ENCODE assay signal across 8 mouse cellular contexts in the genomic region with DNA sequence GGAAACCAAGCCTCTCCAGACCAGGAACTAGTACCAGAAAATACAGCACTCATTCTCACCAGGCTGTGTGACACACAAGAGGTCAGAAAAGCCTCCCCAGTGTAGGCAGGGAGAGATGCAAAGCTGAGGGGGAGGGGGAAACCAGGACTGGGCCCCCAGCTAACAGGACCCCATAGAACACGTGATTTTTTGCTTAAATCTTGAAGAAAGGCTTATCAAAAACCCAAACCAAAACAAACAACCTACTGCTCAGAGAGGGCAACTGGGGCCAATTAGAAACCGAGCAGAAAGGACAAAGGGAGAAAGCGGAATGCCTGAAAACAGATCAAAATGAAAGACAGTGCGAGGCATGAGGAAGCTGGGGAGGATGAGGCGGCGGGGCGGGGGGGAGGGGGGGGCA. TPM values are rescaled to one million over a fixed set of nuclear protein-coding genes. Genes with fewer than 3 reads are reported as not detected.
A peak's percentile ranks its signal among the peaks of the same experiment; 100 is the strongest.
DNase-seq lines count a peak whose midpoint lies in the region; ATAC-seq and TF ChIP-seq lines count a peak whose summit lies in the region.

No protein-coding gene starts in this region.

- H3K4me3 ChIP-seq in lung, embryonic 14.5 days (ENCODE audit: low read depth, low read length) = peak overlapping the region; percentile 64
- H3K4me3 ChIP-seq in embryonic facial prominence, embryonic 12.5 days = peak overlapping the region; percentile 68
- H3K4me3 ChIP-seq in intestine, embryonic 16.5 days (ENCODE audit: low read length) = peak overlapping the region; percentile 70
- peak overlapping the region; percentile 57 for H3K4me3 ChIP-seq in neural tube, embryonic 15.5 days (replicated peaks)

- H3K27ac ChIP-seq in lung, embryonic 14.5 days (ENCODE audit: low read depth) = peak overlapping the region; percentile 82
- H3K27ac ChIP-seq in embryonic facial prominence, embryonic 12.5 days = peak overlapping the region; percentile 86
- peak overlapping the region; percentile 81 for H3K27ac ChIP-seq in intestine, embryonic 16.5 days (ENCODE audit: low read length)
- H3K27ac ChIP-seq in neural tube, embryonic 15.5 days (replicated peaks) = peak overlapping the region; percentile 84

- H3K36me3 ChIP-seq in lung, embryonic 14.5 days (ENCODE audit: insufficient read depth) = peaks cover 68% of the 10 kb centered on the region
- peaks cover 70% of the 10 kb centered on the region for H3K36me3 ChIP-seq in embryonic facial prominence, embryonic 12.5 days
- peaks cover 37% of the 10 kb centered on the region for H3K36me3 ChIP-seq in intestine, embryonic 16.5 days (ENCODE audit: control insufficient read depth, insufficient read depth, low read length)
- peaks cover 57% of the 10 kb centered on the region for H3K36me3 ChIP-seq in neural tube, embryonic 15.5 days

- no peaks in the 10 kb centered on the region for H3K27me3 ChIP-seq in lung, embryonic 14.5 days (ENCODE audit: insufficient read depth, low read length)
- no peaks in the 10 kb centered on the region for H3K27me3 ChIP-seq in embryonic facial prominence, embryonic 12.5 days
- H3K27me3 ChIP-seq in intestine, embryonic 16.5 days (replicated peaks; ENCODE audit: control insufficient read depth, insufficient read depth, low read length) = no peaks in the 10 kb centered on the region
- no peaks in the 10 kb centered on the region for H3K27me3 ChIP-seq in neural tube, embryonic 15.5 days (replicated peaks)

- DNase-seq in lung, embryonic 14.5 days = peak; percentile 26
- DNase-seq in lung, postnatal 10 days = no peak
- no peak for DNase-seq in cerebellum, adult 18-20 months
- no peak for DNase-seq in spleen, adult 18-20 months
- no peak for DNase-seq in natural killer cell, adult 2 months (ENCODE audit: low spot score in 2 of 2)

- H3K9me3 ChIP-seq in lung, embryonic 14.5 days (ENCODE audit: low read depth, low read length) = no peaks in the 10 kb centered on the region
- no peaks in the 10 kb centered on the region for H3K9me3 ChIP-seq in embryonic facial prominence, embryonic 12.5 days
- H3K9me3 ChIP-seq in intestine, embryonic 16.5 days (ENCODE audit: control insufficient read depth, low read length) = no peaks in the 10 kb centered on the region
- no peaks in the 10 kb centered on the region for H3K9me3 ChIP-seq in neural tube, embryonic 15.5 days (replicated peaks)

- no peak for ATAC-seq in lung, embryonic 14.5 days (ENCODE audit: insufficient read depth)
- ATAC-seq in embryonic facial prominence, embryonic 12.5 days (ENCODE audit: insufficient number of reproducible peaks, insufficient read depth, low FRiP score, low TSS enrichment) = no peak
- ATAC-seq in intestine, embryonic 16.5 days = no peak
- no peak; the same call in 1 of the 2 replicates for ATAC-seq in neural tube, embryonic 15.5 days (ENCODE audit: low FRiP score)

- WGBS in lung, embryonic 14.5 days = 0% methylated on average over 7 of the region's 7 CpGs
- 0% methylated on average over 7 of the region's 7 CpGs for WGBS in embryonic facial prominence, embryonic 12.5 days
- under 1% methylated on average over 7 of the region's 7 CpGs for WGBS in intestine, embryonic 16.5 days
- 0% methylated on average over 7 of the region's 7 CpGs for WGBS in neural tube, embryonic 15.5 days

- 0 out of 2 replicates have a peak, but pooled peaks cover 9% of the 10 kb centered on the region for H3K4me1 ChIP-seq in lung, embryonic 14.5 days (ENCODE audit: insufficient read depth)
- H3K4me1 ChIP-seq in embryonic facial prominence, embryonic 12.5 days = peaks cover 35% of the 10 kb centered on the region
- peaks cover 31% of the 10 kb centered on the region for H3K4me1 ChIP-seq in intestine, embryonic 16.5 days (ENCODE audit: control insufficient read depth, insufficient read depth, low read length)
- peaks cover 54% of the 10 kb centered on the region for H3K4me1 ChIP-seq in neural tube, embryonic 15.5 days

- H3K4me2 ChIP-seq in lung, embryonic 14.5 days = peak overlapping the region; percentile 89
- H3K4me2 ChIP-seq in embryonic facial prominence, embryonic 12.5 days (replicated peaks) = peak overlapping the region; percentile 80
- H3K4me2 ChIP-seq in intestine, embryonic 16.5 days (ENCODE audit: low read depth, low read length) = peak overlapping the region; percentile 87
- H3K4me2 ChIP-seq in neural tube, embryonic 15.5 days = peak overlapping the region; percentile 65

- TF ChIP-seq CTCF in lung, embryonic 14.5 days (IDR thresholded peaks at IDR 0.05; ENCODE audit: low read depth) = no peak

- H3K9ac ChIP-seq in lung, embryonic 14.5 days = peak overlapping the region; percentile 76
- H3K9ac ChIP-seq in embryonic facial prominence, embryonic 12.5 days = peak overlapping the region; percentile 82
- peak overlapping the region; percentile 85 for H3K9ac ChIP-seq in intestine, embryonic 16.5 days (ENCODE audit: low read depth, low read length)
- peak overlapping the region; percentile 62 for H3K9ac ChIP-seq in neural tube, embryonic 15.5 days (replicated peaks)

RNA-seq across cellular contexts. Expression of a gene that starts 11.6 kb away (rescaled TPM):
- polyA plus RNA-seq in lung, embryonic 14.5 days (2014; fragmentation: Nextera tagmentation; extraction: Ambion mirVana) = 5.2 and 5.4 TPM in 2 replicates
- polyA plus RNA-seq in embryonic facial prominence, embryonic 12.5 days (2016; fragmentation: Nextera tagmentation; extraction: Ambion mirVana) = 10.8 and 11.9 TPM in 2 replicates
- 1.5 and 1.7 TPM in 2 replicates for polyA plus RNA-seq in intestine, embryonic 16.5 days (2015; fragmentation: Nextera tagmentation; extraction: Ambion mirVana)
- 13.2 and 14.0 TPM in 2 replicates for polyA plus RNA-seq in neural tube, embryonic 15.5 days (2015; fragmentation: Nextera tagmentation; extraction: Ambion mirVana)

RNA-seq across cellular contexts. Expression of a gene that starts 12.0 kb away (rescaled TPM):
- not detected in 2 replicates for polyA plus RNA-seq in lung, embryonic 14.5 days (2014; fragmentation: Nextera tagmentation; extraction: Ambion mirVana)
- polyA plus RNA-seq in embryonic facial prominence, embryonic 12.5 days (2016; fragmentation: Nextera tagmentation; extraction: Ambion mirVana) = 1.1 TPM in 1 of 2 replicates, not detected in the other
- polyA plus RNA-seq in intestine, embryonic 16.5 days (2015; fragmentation: Nextera tagmentation; extraction: Ambion mirVana) = not detected in 2 replicates
- polyA plus RNA-seq in neural tube, embryonic 15.5 days (2015; fragmentation: Nextera tagmentation; extraction: Ambion mirVana) = not detected in 2 replicates

RNA-seq across cellular contexts. Expression of a gene that starts 31.6 kb away (rescaled TPM):
- not detected in 2 replicates for polyA plus RNA-seq in lung, embryonic 14.5 days (2014; fragmentation: Nextera tagmentation; extraction: Ambion mirVana)
- polyA plus RNA-seq in embryonic facial prominence, embryonic 12.5 days (2016; fragmentation: Nextera tagmentation; extraction: Ambion mirVana) = 0.05 and 0.10 TPM in 2 replicates
- polyA plus RNA-seq in intestine, embryonic 16.5 days (2015; fragmentation: Nextera tagmentation; extraction: Ambion mirVana) = not detected in 2 replicates
- 0.04 and 27.8 TPM in 2 replicates for polyA plus RNA-seq in neural tube, embryonic 15.5 days (2015; fragmentation: Nextera tagmentation; extraction: Ambion mirVana)

RNA-seq across cellular contexts. Expression of a gene that starts 33.2 kb away (rescaled TPM):
- 77.4 and 83.2 TPM in 2 replicates for polyA plus RNA-seq in lung, embryonic 14.5 days (2014; fragmentation: Nextera tagmentation; extraction: Ambion mirVana)
- 94.4 and 106 TPM in 2 replicates for polyA plus RNA-seq in embryonic facial prominence, embryonic 12.5 days (2016; fragmentation: Nextera tagmentation; extraction: Ambion mirVana)
- polyA plus RNA-seq in intestine, embryonic 16.5 days (2015; fragmentation: Nextera tagmentation; extraction: Ambion mirVana) = 82.0 and 90.2 TPM in 2 replicates
- 72.2 and 72.3 TPM in 2 replicates for polyA plus RNA-seq in neural tube, embryonic 15.5 days (2015; fragmentation: Nextera tagmentation; extraction: Ambion mirVana)

RNA-seq across cellular contexts. Expression of a gene that starts 33.9 kb away (rescaled TPM):
- 120 and 122 TPM in 2 replicates for polyA plus RNA-seq in lung, embryonic 14.5 days (2014; fragmentation: Nextera tagmentation; extraction: Ambion mirVana)
- polyA plus RNA-seq in embryonic facial prominence, embryonic 12.5 days (2016; fragmentation: Nextera tagmentation; extraction: Ambion mirVana) = 150 and 157 TPM in 2 replicates
- 78.7 and 82.6 TPM in 2 replicates for polyA plus RNA-seq in intestine, embryonic 16.5 days (2015; fragmentation: Nextera tagmentation; extraction: Ambion mirVana)
- 113 and 115 TPM in 2 replicates for polyA plus RNA-seq in neural tube, embryonic 15.5 days (2015; fragmentation: Nextera tagmentation; extraction: Ambion mirVana)
